Mouse (Mus musculus): Measurements from ENCODE around the gene Nup160. TPM values are rescaled to one million over a fixed set of nuclear protein-coding genes. Genes with fewer than 3 reads are reported as not detected.

The Nup160 gene
- polyA plus RNA-seq, 1 experiment from 2014 or later: 16.2 TPM

- WGBS: 79% methylated on average over 4 of the region's 4 CpGs
- no peaks in the 10 kb centered on the region for H3K9me3 ChIP-seq (replicated peaks)
- peaks cover 9% of the 10 kb centered on the region for H3K4me1 ChIP-seq (replicated peaks)
- no peaks in the 10 kb centered on the region for H3K27me3 ChIP-seq
- no peak overlapping the region for H3K27ac ChIP-seq
- H3K4me3 ChIP-seq: no peak overlapping the region
- H3K4me2 ChIP-seq: no peak overlapping the region
- no peak overlapping the region for H3K9ac ChIP-seq
- H3K36me3 ChIP-seq: no peaks in the 10 kb centered on the region
- no peak for ATAC-seq (replicated peaks; ENCODE audit: insufficient number of reproducible peaks, insufficient read depth, low FRiP score, low read depth)
Measured at GRCm38 (mm10) chr2:90641710-90642039, 35.3 kb upstream of the Nup160 start.

DNA sequence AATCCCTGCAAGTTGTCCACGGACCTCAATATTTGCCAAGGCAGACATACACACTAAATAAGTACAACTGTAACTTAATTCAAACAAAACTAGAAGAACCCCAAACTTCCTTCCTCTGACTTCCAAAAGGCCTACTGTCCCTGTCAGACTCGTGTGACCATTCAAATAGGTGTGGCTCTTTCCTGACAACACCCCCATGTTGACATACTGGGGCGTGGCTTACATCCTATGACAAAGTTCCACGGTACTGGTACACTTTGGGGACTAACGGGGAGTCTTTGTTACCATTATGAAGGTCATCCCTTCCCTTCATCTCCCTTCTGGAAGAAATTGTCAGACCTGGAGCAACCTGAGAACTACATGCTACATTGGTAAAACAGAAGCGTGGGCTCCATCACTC lies 29.9 kb upstream of the Nup160 start:
- H3K27ac ChIP-seq: no peak overlapping the region
- 67% methylated on average over 6 of the region's 6 CpGs for WGBS
- H3K27me3 ChIP-seq: no peaks in the 10 kb centered on the region
- no peak overlapping the region for H3K9ac ChIP-seq
- H3K4me2 ChIP-seq: no peak overlapping the region
- H3K4me1 ChIP-seq (replicated peaks): no peaks in the 10 kb centered on the region
- no peaks in the 10 kb centered on the region for H3K9me3 ChIP-seq (replicated peaks)
- H3K4me3 ChIP-seq: no peak overlapping the region
- ATAC-seq (replicated peaks; ENCODE audit: insufficient number of reproducible peaks, insufficient read depth, low FRiP score, low read depth): no peak
- no peaks in the 10 kb centered on the region for H3K36me3 ChIP-seq

DNA sequence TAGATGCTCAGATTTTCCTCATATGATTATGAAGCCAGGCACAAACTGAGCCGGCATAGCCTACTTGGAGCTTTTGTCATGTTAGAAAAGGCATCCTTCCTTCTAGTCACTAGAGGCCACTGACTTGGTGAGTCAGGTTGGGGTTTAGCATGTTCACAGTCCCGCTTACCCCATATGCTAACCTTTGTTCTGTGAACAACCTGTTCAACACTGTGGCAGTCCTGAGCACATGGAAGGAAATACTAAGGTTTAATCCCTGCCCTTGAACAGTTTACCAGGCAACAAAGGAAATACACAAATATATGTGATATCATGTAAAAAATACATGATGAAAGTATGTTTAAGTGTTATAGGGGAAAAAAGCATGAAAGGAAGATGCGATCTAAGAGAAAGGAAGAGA lies 27.6 kb upstream of the Nup160 start:
- H3K27me3 ChIP-seq: no peaks in the 10 kb centered on the region
- no peaks in the 10 kb centered on the region for H3K9me3 ChIP-seq (replicated peaks)
- no peak overlapping the region for H3K27ac ChIP-seq
- H3K4me2 ChIP-seq: no peak overlapping the region
- WGBS: 80% methylated on average over 3 of the region's 3 CpGs
- H3K36me3 ChIP-seq: no peaks in the 10 kb centered on the region
- no peaks in the 10 kb centered on the region for H3K4me1 ChIP-seq (replicated peaks)
- no peak overlapping the region for H3K4me3 ChIP-seq
- no peak overlapping the region for H3K9ac ChIP-seq
- ATAC-seq (replicated peaks; ENCODE audit: insufficient number of reproducible peaks, insufficient read depth, low FRiP score, low read depth): no peak

GRCm38 (mm10) chr2:90649965-90650364 lies 27.1 kb upstream of the Nup160 start:
- no peaks in the 10 kb centered on the region for H3K27me3 ChIP-seq
- no peaks in the 10 kb centered on the region for H3K9me3 ChIP-seq (replicated peaks)
- 63% methylated on average over 4 of the region's 4 CpGs for WGBS
- ATAC-seq (replicated peaks; ENCODE audit: insufficient number of reproducible peaks, insufficient read depth, low FRiP score, low read depth): no peak
- no peak overlapping the region for H3K27ac ChIP-seq
- H3K36me3 ChIP-seq: no peaks in the 10 kb centered on the region
- no peaks in the 10 kb centered on the region for H3K4me1 ChIP-seq (replicated peaks)
- H3K4me3 ChIP-seq: no peak overlapping the region
- H3K4me2 ChIP-seq: no peak overlapping the region
- H3K9ac ChIP-seq: no peak overlapping the region

GRCm38 (mm10) chr2:90652101-90652500 lies 24.9 kb upstream of the Nup160 start:
- ATAC-seq (replicated peaks; ENCODE audit: insufficient number of reproducible peaks, insufficient read depth, low FRiP score, low read depth): no peak
- Histone ChIP-seq H3K27ac (no peak overlapping the region), H3K36me3 (no peaks in the 10 kb centered on the region), H3K27me3 (no peaks in the 10 kb centered on the region), H3K4me3 (no peak overlapping the region), H3K4me1 (replicated peaks) (no peaks in the 10 kb centered on the region), H3K4me2 (no peak overlapping the region), H3K9me3 (replicated peaks) (no peaks in the 10 kb centered on the region), H3K9ac (no peak overlapping the region)
- 58% methylated on average over 9 of the region's 10 CpGs for WGBS

DNA sequence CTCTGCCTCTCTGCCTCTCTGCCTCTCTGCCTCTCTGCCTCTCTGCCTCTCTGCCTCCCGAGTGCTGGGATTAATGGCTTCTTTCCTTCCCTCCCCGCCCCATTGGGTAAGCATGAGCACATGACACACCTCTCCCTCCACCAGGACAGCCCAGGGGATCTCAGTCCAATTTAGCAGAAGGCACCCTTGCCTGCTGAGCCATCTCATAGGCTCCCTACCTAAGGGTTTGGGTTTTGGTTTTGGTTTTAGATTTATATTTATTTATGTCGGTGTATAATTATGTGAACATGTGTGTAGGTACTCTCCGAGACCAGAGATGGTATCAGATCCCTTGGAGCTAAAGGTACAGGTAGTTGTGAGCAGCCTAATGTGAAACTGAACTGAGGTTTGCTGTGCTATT lies 24.0 kb upstream of the Nup160 start:
- Histone ChIP-seq H3K4me3 (no peak overlapping the region), H3K9ac (no peak overlapping the region), H3K27ac (no peak overlapping the region), H3K9me3 (replicated peaks) (no peaks in the 10 kb centered on the region), H3K27me3 (no peaks in the 10 kb centered on the region), H3K4me1 (replicated peaks) (no peaks in the 10 kb centered on the region), H3K4me2 (no peak overlapping the region), H3K36me3 (no peaks in the 10 kb centered on the region)
- WGBS: 60% methylated on average over 4 of the region's 4 CpGs
- no peak for ATAC-seq (replicated peaks; ENCODE audit: insufficient number of reproducible peaks, insufficient read depth, low FRiP score, low read depth)

- Histone ChIP-seq H3K9me3 (replicated peaks) (no peaks in the 10 kb centered on the region), H3K9ac (no peak overlapping the region), H3K4me2 (no peak overlapping the region), H3K36me3 (no peaks in the 10 kb centered on the region), H3K4me3 (no peak overlapping the region), H3K27me3 (no peaks in the 10 kb centered on the region), H3K4me1 (replicated peaks) (no peaks in the 10 kb centered on the region), H3K27ac (no peak overlapping the region)
- ATAC-seq (replicated peaks; ENCODE audit: insufficient number of reproducible peaks, insufficient read depth, low FRiP score, low read depth): no peak
- 67% methylated on average over 6 of the region's 6 CpGs for WGBS
Measured at GRCm38 (mm10) chr2:90655449-90655848, 21.6 kb upstream of the Nup160 start.

DNA sequence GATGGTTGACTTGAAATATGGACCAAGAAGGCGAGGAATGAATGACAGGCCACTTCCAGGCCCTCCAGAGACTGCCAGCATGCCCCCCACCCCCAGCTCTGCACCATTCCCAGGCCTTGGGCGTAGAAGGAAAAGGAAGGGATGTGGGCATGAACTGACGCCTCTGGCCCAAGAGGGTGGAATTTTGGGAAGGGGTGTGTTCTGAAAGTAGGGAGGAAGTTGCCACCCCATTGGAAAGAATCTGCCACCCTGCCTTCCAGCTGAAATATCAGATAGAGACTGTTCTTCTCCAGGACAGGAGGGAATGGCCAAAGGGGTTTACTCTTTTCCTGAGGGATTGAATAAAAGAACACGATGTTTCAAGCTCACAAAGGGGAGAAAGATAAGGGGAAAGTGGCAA lies 18.4 kb upstream of the Nup160 start:
- H3K36me3 ChIP-seq: no peaks in the 10 kb centered on the region
- no peaks in the 10 kb centered on the region for H3K4me1 ChIP-seq (replicated peaks)
- no peak overlapping the region for H3K4me3 ChIP-seq
- H3K27ac ChIP-seq: no peak overlapping the region
- H3K9me3 ChIP-seq (replicated peaks): no peaks in the 10 kb centered on the region
- no peak overlapping the region for H3K4me2 ChIP-seq
- H3K27me3 ChIP-seq: no peaks in the 10 kb centered on the region
- no peak for ATAC-seq (replicated peaks; ENCODE audit: insufficient number of reproducible peaks, insufficient read depth, low FRiP score, low read depth)
- 61% methylated on average over 4 of the region's 4 CpGs for WGBS
- no peak overlapping the region for H3K9ac ChIP-seq

- 81% methylated on average over 1 of the region's 1 CpGs for whole genome bisulfite sequencing
- H3K4me3 ChIP-seq: no peak overlapping the region
- no peak overlapping the region for H3K9ac ChIP-seq
Measured at GRCm38 (mm10) chr2:90659016-90659415, 18.0 kb upstream of the Nup160 start.

DNA sequence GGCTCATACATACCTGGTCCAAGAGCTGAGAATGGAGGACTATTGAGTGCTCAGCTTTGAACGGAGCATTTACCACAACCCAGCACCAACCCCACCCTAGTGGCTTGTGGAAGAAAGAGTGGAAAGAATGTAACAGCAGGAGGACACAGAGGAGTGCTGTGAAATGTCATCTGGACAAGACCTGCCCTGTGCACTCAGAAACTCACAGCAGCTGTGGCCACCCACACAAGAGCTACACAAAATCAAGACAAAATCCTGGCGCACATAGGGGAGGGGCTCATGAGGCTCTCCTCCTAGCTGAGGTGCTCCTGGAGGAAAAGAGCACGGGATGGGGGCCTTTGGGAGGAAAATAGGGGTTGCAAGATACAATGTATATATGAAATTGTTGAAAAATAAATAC lies 17.4 kb upstream of the Nup160 start:
- Histone ChIP-seq H3K4me2 (no peak overlapping the region), H3K9me3 (replicated peaks) (no peaks in the 10 kb centered on the region), H3K9ac (no peak overlapping the region), H3K4me1 (replicated peaks) (no peaks in the 10 kb centered on the region), H3K4me3 (no peak overlapping the region), H3K27me3 (no peaks in the 10 kb centered on the region), H3K27ac (no peak overlapping the region), H3K36me3 (no peaks in the 10 kb centered on the region)
- ATAC-seq (replicated peaks; ENCODE audit: insufficient number of reproducible peaks, insufficient read depth, low FRiP score, low read depth): no peak
- WGBS: 58% methylated on average over 3 of the region's 3 CpGs

More at GRCm38 (mm10) chr2:90659016-90659415, 18.0 kb upstream of the Nup160 start:
- no peak for ATAC-seq (replicated peaks; ENCODE audit: insufficient number of reproducible peaks, insufficient read depth, low FRiP score, low read depth)
- H3K36me3 ChIP-seq: no peaks in the 10 kb centered on the region
- no peaks in the 10 kb centered on the region for H3K27me3 ChIP-seq
- no peaks in the 10 kb centered on the region for H3K4me1 ChIP-seq (replicated peaks)
- H3K9me3 ChIP-seq (replicated peaks): no peaks in the 10 kb centered on the region
- no peak overlapping the region for H3K27ac ChIP-seq
- H3K4me2 ChIP-seq: no peak overlapping the region

GRCm38 (mm10) chr2:90660947-90661346 lies 16.1 kb upstream of the Nup160 start:
- 72% methylated on average over 1 of the region's 1 CpGs for WGBS
- Histone ChIP-seq H3K27me3 (no peaks in the 10 kb centered on the region), H3K4me3 (no peak overlapping the region), H3K4me1 (replicated peaks) (no peaks in the 10 kb centered on the region), H3K36me3 (no peaks in the 10 kb centered on the region), H3K9ac (no peak overlapping the region), H3K9me3 (replicated peaks) (no peaks in the 10 kb centered on the region), H3K4me2 (no peak overlapping the region), H3K27ac (no peak overlapping the region)
- no peak for ATAC-seq (replicated peaks; ENCODE audit: insufficient number of reproducible peaks, insufficient read depth, low FRiP score, low read depth)

DNA sequence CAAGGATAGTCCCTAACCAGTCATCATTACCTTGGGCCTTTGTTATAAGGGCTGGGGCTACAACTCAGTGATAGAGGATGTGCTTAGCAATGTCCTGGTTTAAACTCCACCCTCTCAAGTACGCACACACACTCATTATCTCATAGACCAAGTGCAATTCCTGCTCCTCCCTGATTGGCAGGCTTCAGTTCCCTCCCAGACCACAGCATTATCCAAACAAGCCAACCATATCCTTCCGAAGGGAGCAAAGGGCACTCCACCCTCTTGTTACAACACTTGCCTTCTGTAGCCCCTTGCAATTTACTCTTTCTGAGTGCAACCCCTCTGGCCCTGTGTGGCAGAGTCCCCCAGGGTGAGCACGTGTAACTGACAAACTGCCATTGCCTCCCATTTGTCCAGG lies 15.6 kb upstream of the Nup160 start:
- no peak overlapping the region for H3K9ac ChIP-seq

More for the DNA sequence above, 15.6 kb upstream of the Nup160 start:
- ATAC-seq (replicated peaks; ENCODE audit: insufficient number of reproducible peaks, insufficient read depth, low FRiP score, low read depth): no peak; the same call in 1 of the 2 replicates
- Histone ChIP-seq H3K9me3 (replicated peaks) (no peaks in the 10 kb centered on the region), H3K4me3 (no peak overlapping the region), H3K4me1 (replicated peaks) (no peaks in the 10 kb centered on the region), H3K4me2 (no peak overlapping the region), H3K36me3 (no peaks in the 10 kb centered on the region), H3K27ac (no peak overlapping the region), H3K27me3 (no peaks in the 10 kb centered on the region)
- 38% methylated on average over 3 of the region's 3 CpGs for WGBS

Measured in heart, embryonic 15.5 days (tissue).